Comparison of ENCODE assay signal across 16 mouse cellular contexts in the genomic region with DNA sequence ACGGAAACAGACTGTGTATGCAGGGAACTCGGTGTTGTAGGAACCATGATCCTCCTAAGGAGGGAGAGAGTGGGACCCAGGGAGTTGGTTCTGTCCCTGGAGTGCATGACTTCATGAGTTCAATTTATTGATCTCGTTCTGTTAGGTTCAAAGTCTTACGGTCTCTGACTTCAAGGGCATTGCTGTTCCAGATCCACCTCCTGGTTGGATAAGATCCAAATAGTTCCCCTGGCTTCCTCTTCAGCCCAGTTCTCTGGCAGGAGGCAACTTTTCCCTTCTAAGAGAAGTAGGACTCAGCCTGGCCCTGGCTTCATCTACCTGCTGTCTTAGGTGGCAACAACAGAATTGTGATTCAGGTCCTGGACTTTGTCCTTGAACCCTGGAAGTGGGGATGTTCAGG. TPM values are rescaled to one million over a fixed set of nuclear protein-coding genes. Genes with fewer than 3 reads are reported as not detected.
DNase-seq lines count a peak whose midpoint lies in the region; ATAC-seq and TF ChIP-seq lines count a peak whose summit lies in the region.
"Had no signal": no experiment of that assay in that cellular context is flagged by ENCODE, and none has a peak within 500 bp of the region (broad histone marks: within the 10 kb centered on the region; RNA-seq: fewer than 3 reads in every experiment).

No protein-coding gene starts in this region.

- no peaks in the 10 kb centered on the region for H3K27me3 ChIP-seq in liver, adult 2 months (ENCODE audit: control insufficient read depth, insufficient read depth, low read length)
- H3K27me3 ChIP-seq in liver, embryonic 12.5 days (replicated peaks), result peaks cover 32% of the 10 kb centered on the region
- H3K27me3 ChIP-seq in liver, postnatal 0 days (ENCODE audit: insufficient read depth, low read length), result peaks cover 7% of the 10 kb centered on the region; the same call in 1 of the 2 replicates
- peaks cover 18% of the 10 kb centered on the region for H3K27me3 ChIP-seq in liver, embryonic 11.5 days (replicated peaks; ENCODE audit: control insufficient read depth, insufficient read depth, low read length)

- no peak for TF ChIP-seq POLR2A in liver, adult 2 months (IDR thresholded peaks at IDR 0.05; ENCODE audit: extremely low read depth, insufficient read depth, low read length)

- no peak overlapping the region for H3K4me2 ChIP-seq in liver, embryonic 12.5 days
- H3K4me2 ChIP-seq in liver, postnatal 0 days (ENCODE audit: low read depth, low read length), result no peak overlapping the region
- no peak overlapping the region for H3K4me2 ChIP-seq in liver, embryonic 11.5 days

- TF ChIP-seq EP300 in liver, postnatal 0 days (IDR thresholded peaks at IDR 0.05; ENCODE audit: low read depth), result no peak

- DNase-seq in liver, adult 2 months (ENCODE audit: extremely low read depth, low read depth, low spot score), result peak; percentile 95
- no peak for DNase-seq in liver, postnatal 0 days
- no peak for DNase-seq in liver, embryonic 11.5 days (ENCODE audit: low spot score)

- H3K27ac ChIP-seq in liver, adult 2 months (replicated peaks; ENCODE audit: insufficient read depth, low read depth, low read length), result peak overlapping the region; percentile 14; the same call in 1 of the 2 replicates
- H3K27ac ChIP-seq in liver, embryonic 12.5 days, result no peak overlapping the region
- no peak overlapping the region for H3K27ac ChIP-seq in liver, postnatal 0 days (ENCODE audit: low read depth)
- H3K27ac ChIP-seq in liver, embryonic 11.5 days (ENCODE audit: low read depth, low read length), result no peak overlapping the region

- no peaks in the 10 kb centered on the region for H3K79me2 ChIP-seq in liver, adult 2 months (ENCODE audit: control insufficient read depth, insufficient read depth, low read length)

- H3K4me1 ChIP-seq in liver, adult 2 months (ENCODE audit: control insufficient read depth, insufficient read depth, low read length), result peaks cover 9% of the 10 kb centered on the region
- no peaks in the 10 kb centered on the region for H3K4me1 ChIP-seq in liver, embryonic 12.5 days
- peaks cover 14% of the 10 kb centered on the region for H3K4me1 ChIP-seq in liver, postnatal 0 days (ENCODE audit: insufficient read depth)
- no peaks in the 10 kb centered on the region; the same call in 1 of the 2 replicates for H3K4me1 ChIP-seq in liver, embryonic 11.5 days (replicated peaks; ENCODE audit: control insufficient read depth, insufficient read depth, low read length)

- TF ChIP-seq CTCF in liver, adult 2 months (IDR thresholded peaks at IDR 0.05; ENCODE audit: low read depth, low read length), result no peak
- no peak for TF ChIP-seq CTCF in liver, postnatal 0 days (IDR thresholded peaks at IDR 0.05; ENCODE audit: low read depth)

- no peak overlapping the region for H3K9ac ChIP-seq in liver, adult 2 months (ENCODE audit: low read depth, low read length)
- H3K9ac ChIP-seq in liver, embryonic 12.5 days, result no peak overlapping the region
- no peak overlapping the region for H3K9ac ChIP-seq in liver, postnatal 0 days (replicated peaks)
- H3K9ac ChIP-seq in liver, embryonic 11.5 days (ENCODE audit: low read depth, low read length), result no peak overlapping the region

- ATAC-seq in liver, embryonic 12.5 days, result no peak
- ATAC-seq in liver, postnatal 0 days, result peak; percentile 54; the same call in 1 of the 2 replicates
- no peak for ATAC-seq in liver, embryonic 11.5 days (replicated peaks; ENCODE audit: low FRiP score)
- ATAC-seq: activated CD4-positive, CD25-positive, alpha-beta regulatory T cell, adult 4 months; CD4-positive, CD25-positive, alpha-beta regulatory T cell, adult 4 months had no signal

- no peaks in the 10 kb centered on the region for H3K36me3 ChIP-seq in liver, adult 2 months (ENCODE audit: control insufficient read depth, insufficient read depth, low read length)
- H3K36me3 ChIP-seq in liver, embryonic 12.5 days, result no peaks in the 10 kb centered on the region
- H3K36me3 ChIP-seq in liver, postnatal 0 days (replicated peaks; ENCODE audit: insufficient read depth, low read length), result no peaks in the 10 kb centered on the region
- no peaks in the 10 kb centered on the region for H3K36me3 ChIP-seq in liver, embryonic 11.5 days (ENCODE audit: control insufficient read depth, insufficient read depth, low read length)
- H3K36me3 ChIP-seq: G1E had no signal

- H3K4me3 ChIP-seq in liver, adult 2 months (ENCODE audit: insufficient read depth, low read depth, low read length), result no peak overlapping the region
- H3K4me3 ChIP-seq in liver, embryonic 12.5 days, result no peak overlapping the region
- H3K4me3 ChIP-seq in liver, postnatal 0 days (ENCODE audit: low read depth, low read length), result no peak overlapping the region
- H3K4me3 ChIP-seq in liver, embryonic 11.5 days (ENCODE audit: low read depth, low read length), result no peak overlapping the region

- 27% methylated on average over 4 of the region's 4 CpGs for WGBS in liver, adult 2 months
- 46% methylated on average over 4 of the region's 4 CpGs for WGBS in liver, embryonic 12.5 days (ENCODE audit: insufficient replicate concordance)
- WGBS in liver, postnatal 0 days (ENCODE audit: insufficient replicate concordance), result 40% methylated on average over 4 of the region's 4 CpGs
- WGBS in liver, embryonic 11.5 days, result 66% methylated on average over 4 of the region's 4 CpGs

- no peaks in the 10 kb centered on the region for H3K9me3 ChIP-seq in liver, embryonic 12.5 days (replicated peaks)
- H3K9me3 ChIP-seq in liver, postnatal 0 days (ENCODE audit: low read length), result no peaks in the 10 kb centered on the region
- H3K9me3 ChIP-seq in liver, embryonic 11.5 days (ENCODE audit: control insufficient read depth, low read length), result no peaks in the 10 kb centered on the region
- H3K9me3 ChIP-seq: G1E had no signal

RNA-seq across cellular contexts. Expression of a gene that starts 40.1 kb away (rescaled TPM):
- total RNA-seq in liver, adult 2 months (2014; rRNA removed), result not detected in 2 replicates
- polyA plus RNA-seq in liver, adult 2 months (2012; rRNA removed), result 0.21 TPM in 1 of 2 replicates, not detected in the other
- not detected in 2 replicates for polyA plus RNA-seq in liver, embryonic 12.5 days (2016; fragmentation: Nextera tagmentation; extraction: Ambion mirVana)
- polyA plus RNA-seq in liver, postnatal 0 days (2015; fragmentation: Nextera tagmentation; extraction: Ambion mirVana), result not detected in 2 replicates
- not detected in 2 replicates for polyA plus RNA-seq in liver, embryonic 11.5 days (2014; fragmentation: Nextera tagmentation; extraction: Ambion mirVana)
- total RNA-seq: adrenal gland, adult 18-20 months; adrenal gland, adult 2 months; adrenal gland, adult 8-10 months; adrenal gland, postnatal 10 days; adrenal gland, postnatal 14 days; adrenal gland, postnatal 25 days; adrenal gland, postnatal 36 days; adrenal gland, postnatal 4 days; G1E had no signal
- polyA plus RNA-seq: activated CD4-positive, CD25-positive, alpha-beta regulatory T cell, adult 4 months; brain, embryonic 14.5 days; CD4-positive, CD25-positive, alpha-beta regulatory T cell, adult 4 months; G1E had no signal

RNA-seq across cellular contexts. Expression of a gene that starts 40.6 kb away (rescaled TPM):
- 32.7 and 41.6 TPM in 2 replicates for total RNA-seq in liver, adult 2 months (2014; rRNA removed)
- 26.1 and 27.3 TPM in 2 replicates for polyA plus RNA-seq in liver, adult 2 months (2012; rRNA removed)
- polyA plus RNA-seq in liver, embryonic 12.5 days (2016; fragmentation: Nextera tagmentation; extraction: Ambion mirVana), result 38.4 and 38.8 TPM in 2 replicates
- 20.0 and 20.1 TPM in 2 replicates for polyA plus RNA-seq in liver, postnatal 0 days (2015; fragmentation: Nextera tagmentation; extraction: Ambion mirVana)
- 37.8 and 39.9 TPM in 2 replicates for polyA plus RNA-seq in liver, embryonic 11.5 days (2014; fragmentation: Nextera tagmentation; extraction: Ambion mirVana)

RNA-seq across cellular contexts. Expression of a gene that starts 53.3 kb away (rescaled TPM):
- total RNA-seq in liver, adult 2 months (2014; rRNA removed), result 17.8 and 18.5 TPM in 2 replicates
- 10.3 and 15.8 TPM in 2 replicates for polyA plus RNA-seq in liver, adult 2 months (2012; rRNA removed)
- polyA plus RNA-seq in liver, embryonic 12.5 days (2016; fragmentation: Nextera tagmentation; extraction: Ambion mirVana), result 79.5 and 79.7 TPM in 2 replicates
- polyA plus RNA-seq in liver, postnatal 0 days (2015; fragmentation: Nextera tagmentation; extraction: Ambion mirVana), result 43.5 and 44.5 TPM in 2 replicates
- polyA plus RNA-seq in liver, embryonic 11.5 days (2014; fragmentation: Nextera tagmentation; extraction: Ambion mirVana), result 102 and 106 TPM in 2 replicates
